Mouse (Mus musculus): ENCODE measurements at regions not wholly inside any gene's neighbourhood (a gene's known extent, or its start where the extent isn't known, plus 50 kb on each side); places are given as distances from the start of the nearest gene placed in this dataset.

DNA sequence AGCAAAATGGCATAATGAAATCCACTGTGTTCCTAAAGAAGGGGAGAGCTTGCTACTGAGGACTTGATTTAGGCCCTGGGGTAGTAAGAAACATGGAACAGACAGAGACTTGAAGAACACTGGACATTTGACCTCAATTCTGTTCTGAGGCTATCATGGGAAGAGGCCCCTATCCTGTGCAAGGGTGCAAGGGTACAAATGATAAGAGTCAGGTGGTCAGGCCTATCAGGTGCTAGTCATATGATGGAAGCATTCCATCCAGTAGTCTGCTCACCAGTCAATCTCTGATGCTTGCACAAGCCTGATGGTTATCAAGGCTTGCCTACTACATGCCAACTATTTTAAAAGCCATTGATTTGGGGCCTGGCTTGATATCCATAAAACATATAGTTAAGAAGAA lies 420.6 kb upstream of the Tshz3 start:
- no peak for TF ChIP-seq ZC3H11A (IDR thresholded peaks at IDR 0.05; ENCODE audit: low read depth, low read length)
- no peak for TF ChIP-seq CHD2 (IDR thresholded peaks at IDR 0.05; ENCODE audit: low read length)
- no peak for TF ChIP-seq USF2 (IDR thresholded peaks at IDR 0.05; ENCODE audit: borderline replicate concordance in 1 of 2, insufficient read depth in 1 of 2, low read depth in 1 of 2, low read length in 2 of 2)
- no peak for TF ChIP-seq UBTF (IDR thresholded peaks at IDR 0.05; ENCODE audit: borderline replicate concordance, insufficient read depth, low read depth, low read length)
- TF ChIP-seq SMC3 (IDR thresholded peaks at IDR 0.05; ENCODE audit: low read depth, low read length) = no peak
- no peak for TF ChIP-seq EP300 (IDR thresholded peaks at IDR 0.05; ENCODE audit: low read depth in 1 of 2, low read length in 2 of 2)
- TF ChIP-seq CHD1 (IDR thresholded peaks at IDR 0.05; ENCODE audit: low read depth, low read length) = no peak
- TF ChIP-seq MEF2A (IDR thresholded peaks at IDR 0.05; ENCODE audit: extremely low read depth, insufficient replicate concordance, low read depth, low read length, poor library complexity, severe bottlenecking) = no peak
- no peak for TF ChIP-seq POLR2A (IDR thresholded peaks at IDR 0.05; ENCODE audit: control insufficient read depth in 1 of 2, insufficient read depth in 1 of 2, low read depth in 1 of 2, low read length in 2 of 2, poor library complexity in 1 of 2)
- no peak for TF ChIP-seq CTCF (IDR thresholded peaks at IDR 0.05 in 2 of 3, conservative IDR thresholded peaks at IDR 0.05 in 1 of 3; ENCODE audit: control insufficient read depth in 1 of 3, insufficient read depth in 1 of 3, low read depth in 2 of 3, low read length in 3 of 3, poor library complexity in 1 of 3, severe bottlenecking in 1 of 3)
- no peak for TF ChIP-seq NRF1 (IDR thresholded peaks at IDR 0.05; ENCODE audit: insufficient read depth, low read depth, low read length, poor library complexity, severe bottlenecking)
